In genomic region chr10:70368685-70369084, GRCm38 (mm10) we compare ENCODE assay signal across 7 mouse cellular contexts.
DNase-seq lines count a peak whose midpoint lies in the region; ATAC-seq and TF ChIP-seq lines count a peak whose summit lies in the region.

No protein-coding gene starts in this region.

- 25% methylated on average over 7 of the region's 7 CpGs for WGBS in forebrain, embryonic 10.5 days
- 38% methylated on average over 7 of the region's 7 CpGs for WGBS in neural tube, embryonic 12.5 days

- no peak overlapping the region for H3K4me2 ChIP-seq in neural tube, embryonic 12.5 days (replicated peaks)

- no peaks in the 10 kb centered on the region for H3K36me3 ChIP-seq in forebrain, embryonic 10.5 days (replicated peaks)
- no peaks in the 10 kb centered on the region for H3K36me3 ChIP-seq in neural tube, embryonic 12.5 days

- no peak for ATAC-seq in Patski
- peak; percentile 41; the same call in 1 of the 2 replicates for ATAC-seq in neural tube, embryonic 12.5 days (ENCODE audit: low FRiP score, low read depth)

- CTCF ChIA-PET in Patski (lab: Charles Lee) = interaction anchor here (0.7 to 3.6 kb wide), 6 partner anchors 11 to 452 kb away, joined by 3 to 23 read pairs (median 4); no protein-coding TSS in a partner anchor

- H3K4me3 ChIP-seq in forebrain, embryonic 10.5 days = no peak overlapping the region
- H3K4me3 ChIP-seq in neural tube, embryonic 12.5 days = no peak overlapping the region

- peaks cover 6% of the 10 kb centered on the region; the same call in 1 of the 2 replicates for H3K4me1 ChIP-seq in forebrain, embryonic 10.5 days
- H3K4me1 ChIP-seq in neural tube, embryonic 12.5 days = no peaks in the 10 kb centered on the region

- POLR2A ChIA-PET in Patski (lab: Charles Lee) = interaction anchor here (1.0 kb wide), 1 partner anchor 172 kb away, joined by 3 read pairs; no protein-coding TSS in a partner anchor

- in situ Hi-C loops in Patski (cut with MboI; ENCODE audit: low pct_unique_long_range_greater_than_20kb) = loop anchor here (5.0 to 10.0 kb wide), 2 partner anchors 134 to 186 kb away; no protein-coding TSS in a partner anchor

- H3K9ac ChIP-seq in neural tube, embryonic 12.5 days = no peak overlapping the region

- H3K9me3 ChIP-seq in forebrain, embryonic 10.5 days = no peaks in the 10 kb centered on the region
- no peaks in the 10 kb centered on the region for H3K9me3 ChIP-seq in neural tube, embryonic 12.5 days

- no peak for DNase-seq in Patski (ENCODE audit: low read depth, low spot score)
- DNase-seq in brain, adult 2 months (ENCODE audit: low read depth, low spot score) = peak; percentile 87
- peak; percentile 60 for DNase-seq in forebrain, embryonic 10.5 days (ENCODE audit: extremely low spot score, low spot score)
- peak; percentile 79 for DNase-seq in heart, postnatal 4 days
- DNase-seq in left cerebral cortex, adult 8-10 months (ENCODE audit: low spot score in 2 of 2) = peak; percentile 36 to 49
- DNase-seq in urinary bladder, postnatal 4 days (ENCODE audit: low spot score in 2 of 2) = peak; percentile 32 to 63

- 0 out of 2 replicates have a peak overlapping the region, but pooled peaks have one; percentile 54 for H3K27ac ChIP-seq in forebrain, embryonic 10.5 days
- no peak overlapping the region for H3K27ac ChIP-seq in neural tube, embryonic 12.5 days

- H3K27me3 ChIP-seq in Patski = no peaks in the 10 kb centered on the region
- H3K27me3 ChIP-seq in forebrain, embryonic 10.5 days (ENCODE audit: poor library complexity, severe bottlenecking) = no peaks in the 10 kb centered on the region
- no peaks in the 10 kb centered on the region for H3K27me3 ChIP-seq in neural tube, embryonic 12.5 days (replicated peaks)

- peak; percentile 78 for TF ChIP-seq CTCF in Patski (IDR thresholded peaks at IDR 0.05)
